Mouse (Mus musculus) lung, postnatal 4 days (tissue): Measurements from ENCODE around the gene Zfp12.

Experiments
- DNase-seq, 2 experiments: peaks; one replicate each; pipeline ENCODE4 v3.0.0; 2021

Zfp12 gene

DNA sequence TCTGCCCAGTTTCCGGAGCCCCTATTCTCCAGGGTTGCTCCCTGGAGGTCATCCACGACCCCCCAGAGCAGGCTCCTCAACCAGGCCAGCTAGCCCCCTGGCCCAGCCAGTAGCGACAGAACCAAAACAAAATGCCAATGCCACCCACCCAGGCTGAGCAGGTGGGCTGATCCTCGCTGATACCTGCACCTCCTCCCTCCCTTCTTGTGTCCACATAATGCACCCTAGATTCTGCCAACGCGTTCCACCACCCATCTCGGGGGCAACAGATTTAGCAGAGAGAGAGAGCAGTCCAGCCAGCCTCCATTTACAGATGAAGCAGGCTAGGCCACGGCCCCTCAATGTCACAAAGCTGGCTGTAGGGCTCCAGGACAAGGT is 34.0 kb downstream of the Zfp12 start:
- DNase-seq = no peak

DNA sequence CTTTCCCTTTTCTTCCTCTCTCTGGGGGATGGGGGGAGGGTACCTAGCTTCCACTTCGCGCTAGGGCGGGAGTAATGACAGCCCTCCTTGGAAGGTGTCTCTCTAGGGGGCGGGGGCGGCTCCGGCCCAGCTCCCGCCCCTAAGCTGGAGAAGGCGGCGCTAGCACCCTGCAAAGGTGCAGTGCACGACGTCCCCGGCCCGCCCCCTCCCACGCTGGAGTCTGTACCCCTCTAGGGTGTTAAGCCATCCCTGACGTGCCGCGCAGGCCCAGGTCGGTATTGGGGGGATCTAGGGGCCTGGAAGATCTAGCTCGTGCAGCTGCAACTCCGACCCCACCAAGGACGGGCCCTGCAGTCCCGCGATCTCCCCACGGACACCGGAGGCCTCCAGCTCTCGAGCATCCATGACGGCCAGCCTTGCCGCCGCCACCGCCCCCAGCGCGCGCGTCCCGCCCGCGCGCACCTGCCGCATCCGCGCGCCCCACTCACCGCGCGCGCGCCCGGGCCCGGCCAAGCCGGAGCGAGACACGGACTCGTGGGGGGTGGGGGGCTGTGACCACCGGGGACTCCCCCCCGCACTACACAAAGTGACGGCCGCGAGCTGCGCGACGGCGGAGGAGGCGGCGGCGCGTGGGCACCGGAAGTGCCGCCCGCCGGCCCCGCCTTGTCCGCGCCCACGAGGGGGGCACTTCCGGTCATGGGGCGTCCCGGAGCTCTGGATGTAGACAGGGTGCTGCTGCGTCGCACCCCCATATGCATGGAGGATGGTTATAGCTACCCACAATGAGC is 34.6 kb downstream of the Zfp12 start, which contains the start of gene Zfp316:
Gene Zfp316 (minus strand): TSS at position 660 of the 788 bp plus-strand sequence.
- DNase-seq = peak; percentile 76 to 81

DNA sequence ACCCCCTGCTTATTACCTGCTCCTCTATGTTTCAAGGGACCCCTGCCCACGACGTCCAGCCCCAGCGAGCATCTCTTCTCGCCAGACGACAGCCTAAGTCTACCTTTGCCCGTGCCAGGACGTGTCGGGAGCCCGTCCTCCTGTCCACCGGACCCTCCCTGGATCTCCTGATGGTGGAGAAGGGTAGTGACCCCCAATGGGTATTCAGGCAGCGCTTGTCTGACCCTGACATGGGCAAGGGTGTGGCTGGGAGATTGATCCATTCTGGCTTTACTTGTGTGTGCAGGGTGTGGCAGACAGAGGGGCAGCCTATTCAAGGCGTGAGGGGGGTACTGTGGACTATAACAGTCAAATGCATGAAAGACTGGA is 35.2 kb downstream of the Zfp12 start:
- no peak for DNase-seq

DNA sequence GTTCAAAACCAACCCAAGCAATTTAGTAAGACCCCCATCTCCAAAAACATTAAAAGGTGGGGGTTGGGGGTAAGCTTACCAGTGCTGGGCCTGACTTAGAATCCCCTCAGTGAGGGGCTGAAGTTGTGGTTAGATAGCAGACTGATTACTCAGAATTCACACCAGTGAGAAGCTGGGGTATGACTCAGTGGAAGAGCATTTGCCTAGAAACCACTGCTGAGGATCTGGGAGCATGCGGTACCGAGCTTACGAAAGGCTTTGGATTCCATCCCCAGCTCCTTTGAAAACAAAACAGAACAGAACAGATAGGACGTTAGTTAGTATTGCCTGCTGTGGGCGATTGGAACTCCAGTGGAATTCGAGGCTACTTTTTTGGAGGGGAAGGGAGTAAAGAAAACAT is 36.7 kb downstream of the Zfp12 start:
- no peak for DNase-seq

DNA sequence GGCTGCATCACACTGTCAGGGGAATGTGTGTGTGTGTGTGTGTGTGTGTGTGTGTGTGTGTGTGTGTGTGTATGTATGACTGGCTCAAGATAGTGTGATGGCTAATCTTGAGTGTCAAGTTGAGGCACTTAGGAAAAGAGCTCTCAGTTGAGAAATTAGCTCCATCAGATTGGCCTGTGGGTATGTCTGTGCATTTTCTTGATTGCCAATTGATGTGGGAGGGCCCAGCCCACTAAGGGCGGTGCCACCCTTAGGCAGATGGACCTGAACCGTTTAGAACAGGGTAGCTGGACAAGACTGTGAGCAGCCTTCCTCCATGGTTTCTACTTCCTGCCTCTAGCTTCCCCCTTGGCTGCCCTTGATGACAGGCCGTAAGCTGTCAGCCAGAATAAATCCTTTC is 37.1 kb downstream of the Zfp12 start:
- DNase-seq = no peak

DNA sequence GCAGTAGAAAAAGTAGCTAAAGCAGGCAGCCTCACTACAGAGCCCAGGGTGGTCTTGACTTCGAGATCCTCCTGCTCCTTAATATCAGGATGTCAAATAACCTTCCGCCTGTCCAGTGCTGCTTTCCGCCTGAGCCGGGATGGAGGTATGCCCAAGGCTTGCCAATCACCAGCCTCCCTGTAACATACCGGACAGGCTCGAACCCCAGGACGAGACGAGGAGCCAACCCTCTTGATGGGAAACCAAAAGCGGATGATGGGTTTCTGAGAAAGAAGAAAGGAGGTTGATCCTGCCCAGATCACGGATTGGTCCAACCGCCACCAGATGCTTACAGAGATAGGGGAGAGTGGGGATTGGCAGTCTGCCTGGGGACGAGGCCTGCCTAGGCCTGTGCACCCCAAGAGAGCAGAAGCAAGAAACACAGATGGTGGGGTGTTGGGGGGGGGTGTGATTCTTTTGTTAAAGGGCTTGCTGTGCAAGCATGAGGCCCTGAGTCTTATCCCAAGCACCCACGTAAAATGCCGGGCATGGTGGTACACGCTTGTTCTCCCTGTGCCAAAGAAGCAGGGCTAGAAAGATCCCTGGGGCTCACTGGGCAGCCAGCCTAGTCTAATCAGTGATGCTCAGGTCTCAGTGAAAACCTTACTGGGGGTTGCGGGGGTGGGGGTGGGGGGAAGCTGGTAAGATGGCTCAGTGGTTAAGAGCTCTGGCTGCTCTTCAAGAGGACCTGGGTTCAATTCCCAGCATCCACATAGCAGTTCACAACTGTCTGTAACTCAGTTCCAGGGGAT is 37.8 kb downstream of the Zfp12 start:
- no peak for DNase-seq

DNA sequence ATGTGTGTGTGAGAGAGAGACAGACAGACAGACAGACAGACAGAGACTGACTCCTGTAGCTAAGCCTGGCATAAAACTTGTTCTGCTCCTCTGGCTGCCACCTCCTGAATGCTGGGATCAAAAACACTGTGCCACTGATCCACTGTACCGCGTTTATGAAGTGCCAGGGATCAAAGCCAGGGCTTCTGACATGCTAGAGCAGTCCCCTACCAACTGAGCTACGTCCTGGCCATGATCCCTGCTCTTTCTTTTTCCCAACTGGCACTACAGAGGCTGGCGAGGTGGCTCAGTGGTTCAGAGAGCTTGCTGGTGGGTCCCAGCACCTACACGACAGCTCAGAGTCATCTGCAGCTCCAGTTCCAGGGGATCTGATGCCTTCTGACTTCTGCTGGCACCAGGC is 40.8 kb downstream of the Zfp12 start:
- no peak for DNase-seq

DNA sequence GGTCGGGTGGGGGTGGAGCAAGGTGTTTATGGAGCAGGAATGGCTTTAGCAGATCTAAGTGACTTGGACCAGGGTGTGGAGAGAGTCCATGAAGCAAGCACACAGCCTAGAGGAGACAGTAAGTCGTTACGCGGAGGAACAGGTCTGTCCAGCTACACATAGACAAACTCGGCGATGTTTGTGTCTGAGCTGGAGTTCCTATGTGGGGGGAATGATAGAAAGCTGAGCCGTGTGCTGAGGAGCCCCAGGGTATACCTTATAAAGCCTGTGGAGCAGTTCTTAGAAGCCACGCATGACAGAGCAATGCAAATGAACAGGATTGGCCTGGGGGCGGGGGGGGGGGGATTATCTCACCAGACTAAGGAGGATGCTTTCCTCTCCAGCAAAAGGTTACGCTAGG is 44.3 kb downstream of the Zfp12 start:
- no peak for DNase-seq

DNA sequence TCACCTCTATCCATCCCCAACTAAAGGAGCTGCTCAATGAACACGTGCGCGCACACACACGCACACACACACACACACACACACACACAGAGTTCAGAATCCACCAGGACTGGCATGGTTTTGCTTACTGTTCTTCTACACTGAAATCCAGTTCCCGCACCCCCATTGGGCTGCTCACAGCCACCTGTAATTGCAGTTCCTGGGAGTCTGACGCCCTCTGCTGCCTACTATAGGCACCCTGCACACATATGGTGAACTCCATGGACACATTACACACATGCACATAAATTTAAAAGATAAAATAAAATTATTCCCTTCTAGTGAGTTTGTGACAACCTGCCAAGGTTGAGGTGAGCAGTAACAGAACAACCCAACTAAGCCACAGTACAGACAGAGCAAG is 49.8 kb downstream of the Zfp12 start:
- no peak for DNase-seq

DNA sequence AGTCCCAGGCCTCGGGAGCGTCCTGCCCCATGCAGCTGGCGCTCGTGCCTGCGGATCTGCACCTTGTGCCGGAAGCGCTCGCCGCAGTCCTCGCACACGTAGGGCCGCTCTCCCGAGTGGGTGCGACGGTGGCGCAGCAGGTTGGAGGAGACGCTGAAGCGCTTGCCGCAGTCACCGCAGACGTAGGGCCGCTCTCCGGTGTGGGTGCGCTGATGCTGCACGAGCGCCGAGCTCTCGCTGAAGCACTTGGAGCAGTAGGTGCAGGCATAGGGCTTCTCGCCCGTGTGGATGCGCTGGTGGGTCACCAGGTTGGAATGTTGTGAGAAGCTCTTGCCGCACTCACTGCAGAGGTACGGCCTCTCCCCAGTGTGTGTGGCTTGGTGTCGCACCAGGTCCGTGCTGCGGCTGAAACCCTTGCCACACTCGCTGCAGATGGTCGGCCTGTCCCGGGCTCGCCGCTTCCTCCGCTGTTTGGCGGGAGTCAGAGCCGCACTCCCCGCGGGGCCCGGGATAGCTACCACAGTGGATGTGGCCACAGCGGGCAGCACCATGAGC is 52.9 kb downstream of the Zfp12 start:
- no peak for DNase-seq

DNA sequence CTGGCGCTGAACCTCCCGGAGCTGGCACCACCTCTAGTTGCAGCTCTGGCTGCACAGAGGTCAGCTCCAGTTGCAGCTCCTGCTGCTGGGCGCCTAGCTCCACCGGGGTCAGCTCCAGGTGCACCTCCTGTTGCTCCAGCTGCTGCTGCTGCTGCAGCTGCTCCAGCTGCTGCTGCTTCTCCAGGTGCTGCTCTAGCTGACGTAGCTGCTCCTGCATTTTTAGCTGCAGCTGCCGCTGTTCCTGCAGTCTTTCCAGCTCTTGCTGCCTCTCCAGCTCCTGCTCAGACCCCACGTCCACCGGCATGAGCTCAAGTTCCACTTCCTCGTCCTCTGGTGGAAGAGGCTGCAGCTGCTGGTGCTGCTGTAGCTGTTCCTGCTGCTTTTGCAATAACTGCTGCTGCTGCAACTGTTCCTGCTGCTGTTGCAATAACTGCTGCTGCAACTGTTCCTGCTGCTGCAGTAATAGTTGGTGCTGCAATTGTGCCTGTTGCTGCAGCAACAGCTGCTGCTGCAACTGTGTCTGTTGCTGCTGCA is 53.5 kb downstream of the Zfp12 start:
- DNase-seq = no peak

DNA sequence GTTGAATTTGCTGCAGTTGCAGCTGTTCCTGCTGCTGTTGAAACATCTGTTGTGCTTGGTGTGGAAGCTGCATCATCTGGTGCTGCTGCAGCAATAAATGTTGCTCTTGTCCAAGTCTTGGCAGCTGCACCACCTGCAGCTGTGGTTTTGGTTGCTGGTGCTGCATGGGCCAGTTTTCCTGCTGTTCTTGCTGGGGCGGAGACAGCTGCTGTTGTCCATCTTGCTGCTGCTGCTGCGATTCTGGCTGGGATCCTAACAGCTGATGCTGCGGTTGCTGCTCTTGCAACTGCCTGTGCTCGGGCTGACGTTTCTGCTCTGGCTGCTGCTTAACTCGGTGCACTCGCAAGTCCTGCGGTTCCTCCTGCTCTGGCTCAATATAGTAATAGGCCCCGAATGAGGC is 54.3 kb downstream of the Zfp12 start:
- no peak for DNase-seq

DNA sequence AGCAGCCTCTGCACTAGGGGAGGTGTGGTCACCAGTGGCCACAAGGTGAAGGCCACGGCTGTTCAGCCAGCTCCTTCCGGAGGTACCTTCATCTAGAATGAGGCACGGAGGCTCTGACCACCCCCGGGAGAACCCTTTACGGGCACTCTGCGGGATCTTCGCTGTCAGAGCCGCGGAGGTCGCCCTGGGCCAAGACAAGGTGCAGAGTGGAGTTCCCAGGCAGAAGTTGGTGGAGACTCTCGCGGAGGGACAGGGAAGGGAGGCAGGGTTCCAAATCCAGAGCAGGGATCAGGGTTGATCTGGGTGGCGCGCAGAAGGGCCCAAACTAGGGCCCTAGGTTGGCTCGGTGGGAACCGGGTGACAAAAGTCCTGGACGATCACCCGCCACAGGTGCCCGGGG is 57.9 kb downstream of the Zfp12 start:
- DNase-seq = no peak

DNA sequence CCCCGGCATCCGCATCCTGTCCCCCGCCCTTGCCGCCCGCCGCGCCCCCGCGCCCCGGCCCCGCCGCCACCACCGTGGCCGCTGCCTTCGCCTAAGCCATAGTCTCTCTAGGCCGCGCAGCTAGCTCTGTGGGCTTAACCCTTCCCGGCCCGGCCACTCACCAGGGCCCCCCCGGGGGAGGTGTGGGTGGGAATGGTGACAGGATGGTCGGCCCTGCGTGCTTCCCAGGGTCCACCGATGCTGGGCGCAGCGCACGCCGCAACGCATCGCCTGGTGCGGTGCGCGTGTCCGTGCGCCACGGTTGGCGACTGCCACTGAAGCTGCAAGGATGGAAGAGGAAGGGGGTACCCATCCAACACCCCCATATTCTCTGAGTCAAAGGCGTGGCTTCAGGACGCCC is 58.4 kb downstream of the Zfp12 start, which contains the start of gene Zfp853:
Gene Zfp853 (minus strand): TSS at position 220 of the 400 bp plus-strand sequence.
- peak; percentile 30 to 41 for DNase-seq

DNA sequence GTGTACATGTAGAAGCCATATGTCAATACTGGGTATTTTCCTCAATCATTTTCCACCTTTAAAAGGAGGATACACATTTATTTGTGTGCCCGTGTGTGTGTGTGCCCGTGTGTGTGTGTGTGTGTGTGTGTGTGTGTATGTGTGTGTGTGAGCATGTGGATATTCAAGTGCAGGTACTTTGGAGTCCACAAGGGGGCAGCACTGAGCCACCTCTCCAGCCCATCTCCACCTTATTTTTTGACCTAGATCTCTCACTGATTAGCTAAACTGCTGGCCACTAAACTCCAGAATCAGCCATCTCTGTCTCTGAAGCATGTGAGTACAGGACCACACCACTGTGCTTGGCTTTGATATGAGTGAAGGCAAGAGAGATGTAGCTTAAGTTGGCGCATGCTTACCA is 59.9 kb downstream of the Zfp12 start:
- DNase-seq = no peak

DNA sequence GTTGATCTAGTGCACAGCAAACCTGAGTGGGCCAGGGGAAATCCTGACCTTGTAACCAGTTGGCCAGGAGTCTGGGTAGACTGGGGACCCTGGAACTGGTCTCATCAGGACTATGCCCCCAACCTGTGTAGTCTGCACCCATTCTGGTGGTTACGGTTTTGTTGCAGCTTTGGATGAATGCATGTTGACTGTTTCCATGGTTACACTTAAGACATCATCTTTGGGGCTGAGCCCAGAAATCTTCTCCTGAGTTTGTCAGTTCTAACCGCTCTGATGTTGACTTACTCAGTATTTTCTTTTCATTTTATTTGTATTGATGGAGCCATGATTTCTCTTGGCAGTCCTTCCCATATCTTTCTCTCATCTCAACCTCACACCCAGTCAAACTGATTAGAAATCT is 60.4 kb downstream of the Zfp12 start:
- no peak for DNase-seq

DNA sequence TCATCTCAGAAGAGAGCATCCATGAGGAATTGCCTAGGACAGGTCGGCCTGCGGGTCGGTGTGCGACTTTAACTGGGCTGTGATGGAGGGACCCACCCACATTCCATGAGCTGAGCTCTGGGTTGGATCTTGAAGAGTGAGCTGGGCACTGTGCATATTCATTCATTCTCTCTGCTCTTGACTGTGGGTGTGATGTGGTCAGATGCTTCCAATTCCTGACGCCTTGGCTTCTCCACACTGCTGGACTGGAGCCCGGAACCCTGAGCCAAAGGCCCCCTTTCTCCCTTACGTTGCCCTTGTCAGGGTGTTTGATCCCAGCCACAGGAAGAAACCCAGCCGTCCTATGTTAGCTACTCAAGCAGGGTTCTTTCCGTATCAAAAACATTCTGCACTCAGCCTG is 63.0 kb downstream of the Zfp12 start:
- DNase-seq = peak; percentile 53 to 69

DNA sequence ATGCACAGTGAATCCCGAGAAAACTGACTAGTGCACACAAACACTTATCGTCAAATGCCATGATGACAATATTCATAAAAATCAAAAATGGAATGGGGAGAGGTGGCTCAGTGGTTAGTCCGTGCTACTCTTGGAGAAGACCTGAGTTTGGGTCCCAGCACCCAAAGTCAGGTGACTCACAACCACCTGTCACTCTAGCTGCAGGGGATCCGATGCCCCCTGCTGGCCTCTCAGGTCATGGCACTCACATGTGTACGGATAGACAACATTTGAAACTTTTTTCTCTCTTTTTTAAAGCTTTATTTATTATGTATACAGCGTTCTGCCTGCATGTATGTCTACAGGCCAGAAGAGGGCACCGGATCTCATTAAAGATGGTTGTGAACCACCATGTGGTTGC is 63.4 kb downstream of the Zfp12 start:
- no peak for DNase-seq
